Comparison of ENCODE assay signal across 30 mouse cellular contexts in genomic region chr11:121776947-121777346, GRCm38 (mm10). TPM values are rescaled to one million over a fixed set of nuclear protein-coding genes. Genes with fewer than 3 reads are reported as not detected.
"Had no signal": no experiment of that assay in that cellular context is flagged by ENCODE, and none has a peak within 500 bp of the region (broad histone marks: within the 10 kb centered on the region; RNA-seq: fewer than 3 reads in every experiment).

No protein-coding gene starts in this region.

- H3K36me3 ChIP-seq: limb, embryonic 13.5 days; liver, embryonic 13.5 days; midbrain, embryonic 12.5 days; neural tube, embryonic 13.5 days had no signal

- H3K27ac ChIP-seq: limb, embryonic 13.5 days; liver, embryonic 13.5 days; midbrain, embryonic 12.5 days; neural tube, embryonic 13.5 days had no signal

- H3K4me3 ChIP-seq: limb, embryonic 13.5 days; liver, embryonic 13.5 days; midbrain, embryonic 12.5 days; myocyte; neural tube, embryonic 13.5 days had no signal

- H3K4me2 ChIP-seq: limb, embryonic 13.5 days; liver, embryonic 13.5 days; midbrain, embryonic 12.5 days; neural tube, embryonic 13.5 days had no signal

- H3K4me1 ChIP-seq: limb, embryonic 13.5 days; liver, embryonic 13.5 days; midbrain, embryonic 12.5 days; neural tube, embryonic 13.5 days had no signal

- H3K27me3 ChIP-seq: limb, embryonic 13.5 days; midbrain, embryonic 12.5 days; neural tube, embryonic 13.5 days had no signal

- H3K9ac ChIP-seq: limb, embryonic 13.5 days; liver, embryonic 13.5 days; midbrain, embryonic 12.5 days; neural tube, embryonic 13.5 days had no signal

- ATAC-seq: midbrain, embryonic 16.5 days had no signal

- DNase-seq: kidney, adult 9 months; kidney, postnatal 14 days; kidney, postnatal 4 days; left cerebral cortex, postnatal 4 days; liver, embryonic 13.5 days; lung, adult 2 months; lung, postnatal 14 days; lung, postnatal 4 days; retina, postnatal 1 day; right cerebral cortex, postnatal 25 days; spleen, adult 18-20 months; thymus, adult 2 months; thymus, postnatal 14 days; thymus, postnatal 4 days had no signal

- H3K9me3 ChIP-seq: limb, embryonic 13.5 days; liver, embryonic 13.5 days; midbrain, embryonic 12.5 days; neural tube, embryonic 13.5 days had no signal

RNA-seq across cellular contexts. Expression of gene Ptchd3, which starts 53.1 kb away (rescaled TPM):
- total RNA-seq: layer of hippocampus, adult 18-20 months; layer of hippocampus, postnatal 14 days; left cerebral cortex, adult 8-10 months; left cerebral cortex, postnatal 14 days; left cerebral cortex, postnatal 4 days; liver, adult 2 months; megakaryocyte, adult 5-6 weeks; monocyte, adult 5-6 weeks; neutrophil, adult 5-6 weeks had no signal
- polyA plus RNA-seq: kidney, embryonic 16.5 days; limb, embryonic 13.5 days; liver, adult 2 months; liver, embryonic 13.5 days; liver, embryonic 16.5 days; lung, adult 2 months; midbrain, embryonic 12.5 days; midbrain, embryonic 16.5 days; myocyte; neural tube, embryonic 13.5 days; stomach, embryonic 16.5 days had no signal
